Mouse (Mus musculus) heart, embryonic 16.5 days (tissue): ENCODE results near the gene Mybbp1a. TPM values are rescaled to one million over a fixed set of nuclear protein-coding genes. Genes with fewer than 3 reads are reported as not detected.
A peak's percentile ranks its signal among the peaks of the same experiment; 100 is the strongest.

Experiments
- ATAC-seq: fragments of 200-750 bp; cut with Nextera tagmentation; replicated peaks from 2 replicates; pipeline ENCODE4 v1.8.0; 2017; ENCODE audit warnings: moderate number of reproducible peaks; ENCODE audit not compliant: insufficient read depth, low FRiP score; ENCODE audit errors: extremely low read depth
- H3K27ac ChIP-seq: fragments of 300-500 bp; sonication (generic); 2 replicates; pipeline ENCODE4 v1.5.1; 2014; ENCODE audit warnings: mild to moderate bottlenecking, low read length, control low read depth, moderate library complexity
- H3K27me3 ChIP-seq: fragments of 300-500 bp; sonication (generic); 2 replicates; pipeline ENCODE4 v1.6.1; 2014; ENCODE audit warnings: low read length, mixed read lengths; ENCODE audit not compliant: control insufficient read depth, insufficient read depth
- H3K36me3 ChIP-seq: fragments of 300-500 bp; sonication (generic); 2 replicates; pipeline ENCODE4 v1.6.1; 2014; ENCODE audit not compliant: control insufficient read depth, insufficient read depth
- H3K4me1 ChIP-seq: fragments of 300-500 bp; sonication (generic); 2 replicates; pipeline ENCODE4 v1.6.1; 2014; ENCODE audit warnings: low read length, mixed read lengths; ENCODE audit not compliant: control insufficient read depth, insufficient read depth
- H3K4me2 ChIP-seq: fragments of 300-500 bp; sonication (generic); 2 replicates; pipeline ENCODE4 v1.6.1; 2014; ENCODE audit warnings: low read depth, mild to moderate bottlenecking, control low read depth, low read length
- H3K4me3 ChIP-seq: fragments of 300-500 bp; sonication (generic); 2 replicates; pipeline ENCODE4 v1.5.1; 2014; ENCODE audit warnings: mild to moderate bottlenecking, control low read depth, low read length
- H3K9ac ChIP-seq: fragments of 300-500 bp; sonication (generic); 2 replicates; pipeline ENCODE4 v1.6.1; 2014; ENCODE audit warnings: low read length, control low read depth
- H3K9me3 ChIP-seq: fragments of 300-500 bp; sonication (generic); replicated peaks from 2 replicates; pipeline ENCODE4 v1.6.1; 2016; ENCODE audit warnings: low read length; ENCODE audit not compliant: control insufficient read depth
- WGBS: fragments of 180-500 bp; shearing (Covaris S2); extraction: QIAGEN DNeasy Blood & Tissue Kit; methylation state at CpG from one replicate; pipeline ENCODE4 v1.1.7; 2014; 5-methylcytosine and 5-hydroxymethylcytosine counted together
- polyA plus RNA-seq: library from polyadenylated mRNA; unstranded; fragments of >200 nt; fragmentation: Nextera tagmentation; extraction: Ambion mirVana; gene quantifications from 2 replicates; pipeline ENCODE4 v1.2.1, GENCODE M21; 2015

Mybbp1a gene
- 70.2 and 81.8 TPM in 2 replicates for polyA plus RNA-seq

DNA sequence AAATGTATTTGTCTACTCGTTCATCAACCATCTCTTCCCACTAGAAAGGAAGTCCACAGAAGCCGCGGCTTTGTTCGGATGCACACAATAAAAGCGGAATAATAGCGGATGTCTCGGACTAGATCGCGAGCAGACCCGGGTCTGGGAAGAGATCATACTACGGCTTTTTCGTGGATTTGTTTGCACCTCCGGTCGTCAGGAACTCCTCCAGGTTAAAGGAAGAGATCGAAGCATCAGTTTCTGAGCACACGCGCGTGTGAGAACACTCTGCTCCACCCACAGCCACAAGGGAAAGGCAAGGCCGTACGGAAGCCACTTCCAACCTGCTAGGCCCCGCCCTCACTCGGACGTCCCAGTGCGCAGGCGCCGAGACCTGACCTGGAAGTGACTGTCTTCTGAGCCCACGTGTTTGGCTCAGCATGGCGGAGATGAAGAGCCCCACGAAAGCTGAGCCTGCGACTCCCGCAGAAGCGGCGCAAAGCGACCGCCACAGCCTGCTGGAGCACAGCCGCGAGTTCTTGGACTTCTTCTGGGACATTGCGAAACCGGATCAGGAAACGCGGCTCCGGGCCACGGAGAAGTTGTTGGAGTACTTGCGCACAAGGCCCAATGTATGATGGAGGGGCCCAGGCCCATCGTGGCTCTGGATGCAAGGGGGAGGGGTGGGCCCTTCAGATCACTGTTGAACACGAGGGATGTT lies at the start of gene Mybbp1a:
Mybbp1a (plus strand) TSS at position 391 of the 700 bp plus-strand sequence.
- H3K27me3 ChIP-seq: no peaks in the 10 kb centered on the region
- H3K4me1 ChIP-seq: peaks cover 11% of the 10 kb centered on the region
- H3K4me2 ChIP-seq: peak within 1 kb of the TSS; percentile 98
- no peaks in the 10 kb centered on the region for H3K9me3 ChIP-seq
- H3K36me3 ChIP-seq: peaks cover 34% of the 10 kb centered on the region
- peak; percentile 95 for ATAC-seq
- H3K4me3 ChIP-seq: peak within 1 kb of the TSS; percentile 95
- peak within 1 kb of the TSS; percentile 92 for H3K27ac ChIP-seq
- H3K9ac ChIP-seq: peak within 1 kb of the TSS; percentile 90
- under 1% methylated on average over 46 of the region's 46 CpGs for WGBS

DNA sequence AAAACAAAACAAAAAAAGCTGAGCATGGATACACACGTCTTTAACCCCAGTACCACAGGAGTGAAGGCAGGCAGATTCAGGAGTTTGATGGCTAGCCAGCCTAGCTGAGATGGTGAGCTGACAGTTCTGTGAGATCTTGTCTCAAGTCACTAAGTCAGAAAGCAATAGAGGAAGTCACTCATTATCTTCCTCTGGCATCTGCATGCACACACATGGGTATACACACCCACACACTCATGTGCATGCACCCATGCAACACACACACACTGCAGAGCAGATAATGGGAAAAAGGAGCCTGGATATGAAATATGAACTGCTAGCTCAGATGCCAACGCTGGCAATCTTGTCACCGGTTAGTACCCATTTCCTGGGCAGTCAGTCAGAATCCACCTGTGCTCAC lies 47.9 kb upstream of the Mybbp1a start:
- no peak for ATAC-seq
- Histone ChIP-seq H3K9ac (no peak overlapping the region), H3K4me1 (peaks cover 49% of the 10 kb centered on the region), H3K4me3 (no peak overlapping the region), H3K27me3 (no peaks in the 10 kb centered on the region), H3K4me2 (no peak overlapping the region), H3K9me3 (no peaks in the 10 kb centered on the region), H3K27ac (peak overlapping the region; percentile 19; the same call in 1 of the 2 replicates), H3K36me3 (peaks cover 22% of the 10 kb centered on the region)
- 78% methylated on average over 3 of the region's 3 CpGs for WGBS

DNA sequence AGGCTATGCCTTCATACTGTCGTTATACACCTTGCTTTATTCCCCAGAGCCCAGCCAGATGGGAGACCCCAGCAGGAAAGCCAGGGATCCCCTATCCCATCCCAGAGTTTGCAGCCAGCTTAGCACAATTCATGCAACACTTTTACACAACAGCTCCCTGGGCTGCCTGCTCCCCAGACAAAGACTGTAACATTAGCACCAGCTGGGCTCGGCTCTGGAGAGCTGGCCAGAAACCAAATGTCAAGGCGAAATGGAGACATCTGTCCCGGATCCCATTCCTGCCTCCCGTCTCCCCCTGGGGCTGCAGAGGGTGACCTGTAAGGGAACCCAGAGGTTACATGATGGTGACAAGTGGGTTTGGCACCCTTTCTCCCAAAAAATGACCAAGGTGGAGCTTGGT lies 47.5 kb upstream of the Mybbp1a start:
- Histone ChIP-seq H3K36me3 (peaks cover 18% of the 10 kb centered on the region; the same call in 1 of the 2 replicates), H3K27me3 (no peaks in the 10 kb centered on the region), H3K9me3 (no peaks in the 10 kb centered on the region), H3K27ac (peak overlapping the region; percentile 19; the same call in 1 of the 2 replicates), H3K9ac (no peak overlapping the region), H3K4me3 (no peak overlapping the region), H3K4me1 (peaks cover 49% of the 10 kb centered on the region), H3K4me2 (no peak overlapping the region)
- 0 out of 2 replicates have a peak, but pooled peaks have one; percentile 8 for ATAC-seq
- 40% methylated on average over 5 of the region's 5 CpGs for whole genome bisulfite sequencing

DNA sequence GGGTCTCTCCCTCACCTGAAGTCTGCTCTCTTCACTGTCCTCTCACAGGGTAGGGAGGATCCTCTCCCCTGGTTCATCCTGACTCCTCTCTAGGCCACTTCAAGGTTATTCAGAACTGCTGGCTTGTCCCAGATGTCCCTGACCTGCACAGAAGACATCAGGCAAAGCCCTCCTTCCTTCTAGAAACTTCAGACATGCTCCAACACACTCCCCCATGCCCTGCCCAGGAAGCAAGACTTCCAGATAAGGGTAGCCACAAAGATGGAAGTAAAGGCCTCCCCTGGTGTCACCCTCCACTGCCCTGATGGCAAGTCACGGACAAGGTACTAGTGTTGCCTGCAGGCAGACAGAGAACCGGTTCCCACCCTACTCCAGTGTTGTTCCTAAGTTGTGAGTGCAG lies 46.5 kb upstream of the Mybbp1a start:
- H3K36me3 ChIP-seq: peaks cover 27% of the 10 kb centered on the region
- WGBS: 66% methylated on average over 2 of the region's 2 CpGs
- H3K27me3 ChIP-seq: no peaks in the 10 kb centered on the region
- no peak overlapping the region; the same call in 1 of the 2 replicates for H3K27ac ChIP-seq
- peak overlapping the region; percentile 10; the same call in 1 of the 2 replicates for H3K9ac ChIP-seq
- no peak overlapping the region for H3K4me2 ChIP-seq
- H3K4me1 ChIP-seq: peaks cover 49% of the 10 kb centered on the region
- no peak for ATAC-seq
- no peak overlapping the region for H3K4me3 ChIP-seq
- no peaks in the 10 kb centered on the region for H3K9me3 ChIP-seq

DNA sequence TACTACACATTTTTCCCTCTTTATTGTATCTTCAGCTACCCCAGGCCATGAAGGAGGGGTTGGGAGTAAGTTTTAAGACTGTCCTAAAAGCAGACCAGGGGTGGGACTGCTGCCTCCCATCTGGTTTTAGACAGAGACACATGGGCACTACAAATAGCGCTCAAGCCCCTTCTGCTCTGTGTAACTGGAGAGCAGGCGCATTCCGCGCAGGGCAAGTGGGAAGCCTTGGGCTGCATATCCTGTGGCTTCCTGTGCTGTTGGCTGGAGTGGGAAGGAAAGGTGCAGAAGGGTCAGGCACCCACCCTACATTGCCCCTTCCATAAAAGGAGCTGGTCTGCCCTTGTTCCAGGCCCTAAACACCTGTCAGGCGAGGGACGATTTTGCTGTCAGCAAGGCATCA lies 45.5 kb upstream of the Mybbp1a start:
- H3K36me3 ChIP-seq: peaks cover 36% of the 10 kb centered on the region
- no peaks in the 10 kb centered on the region for H3K9me3 ChIP-seq
- WGBS: 33% methylated on average over 6 of the region's 6 CpGs
- H3K4me1 ChIP-seq: peaks cover 49% of the 10 kb centered on the region
- no peak overlapping the region for H3K4me3 ChIP-seq
- no peak for ATAC-seq
- H3K27me3 ChIP-seq: no peaks in the 10 kb centered on the region
- H3K4me2 ChIP-seq: no peak overlapping the region
- peak overlapping the region; percentile 90 for H3K27ac ChIP-seq
- no peak overlapping the region for H3K9ac ChIP-seq

DNA sequence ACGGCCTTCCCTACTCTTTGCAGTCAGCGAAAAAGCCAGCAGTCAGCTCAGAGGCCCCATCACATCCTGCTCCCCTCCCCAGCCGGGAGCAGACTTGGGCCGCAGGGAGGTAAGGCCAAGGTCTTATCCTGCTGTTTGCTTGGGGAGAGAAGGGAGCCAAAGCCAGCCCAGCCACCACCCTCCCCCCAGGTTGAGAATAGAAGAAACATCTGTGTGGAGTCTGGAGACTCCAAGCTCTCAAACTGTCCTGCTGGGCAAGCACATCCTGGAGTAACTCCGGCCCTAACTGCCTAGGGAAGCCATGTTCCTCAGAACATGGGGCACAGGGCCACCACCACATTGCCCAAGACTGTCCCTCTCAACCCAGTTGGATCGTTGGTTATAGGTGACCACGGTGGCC lies 44.5 kb upstream of the Mybbp1a start:
- ATAC-seq: peak; percentile 67
- no peaks in the 10 kb centered on the region for H3K27me3 ChIP-seq
- 34% methylated on average over 7 of the region's 7 CpGs for whole genome bisulfite sequencing
- 0 out of 2 replicates have a peak overlapping the region, but pooled peaks have one; percentile 7 for H3K4me2 ChIP-seq
- 0 out of 2 replicates have a peak overlapping the region, but pooled peaks have one; percentile 14 for H3K9ac ChIP-seq
- no peak overlapping the region for H3K4me3 ChIP-seq
- no peaks in the 10 kb centered on the region for H3K9me3 ChIP-seq
- H3K4me1 ChIP-seq: peaks cover 51% of the 10 kb centered on the region
- H3K27ac ChIP-seq: peak overlapping the region; percentile 90
- peaks cover 29% of the 10 kb centered on the region for H3K36me3 ChIP-seq

DNA sequence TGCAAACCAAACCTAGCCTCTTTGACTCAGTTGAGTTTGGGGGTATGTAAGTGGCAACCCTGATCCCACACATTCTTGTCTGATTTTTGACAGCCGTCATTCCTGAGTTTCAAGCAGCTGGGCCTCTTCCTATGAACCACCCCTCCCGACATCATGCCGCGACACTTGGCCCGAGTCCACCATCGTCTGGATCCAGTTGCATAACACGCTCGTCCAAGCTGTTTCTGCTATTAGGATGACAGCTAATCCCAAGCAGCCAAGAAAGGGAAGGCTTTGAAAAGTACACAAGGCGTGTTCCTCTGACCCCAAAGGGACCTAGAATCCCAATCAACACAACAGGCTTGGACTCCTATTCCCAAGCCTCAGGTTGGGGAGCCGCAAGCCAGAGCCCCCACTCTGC lies 44.1 kb upstream of the Mybbp1a start:
- H3K4me1 ChIP-seq: peaks cover 55% of the 10 kb centered on the region
- H3K36me3 ChIP-seq: peaks cover 28% of the 10 kb centered on the region
- H3K4me2 ChIP-seq: peak overlapping the region; percentile 28; the same call in 1 of the 2 replicates
- no peak overlapping the region for H3K4me3 ChIP-seq
- 20% methylated on average over 10 of the region's 10 CpGs for WGBS
- peak overlapping the region; percentile 90 for H3K27ac ChIP-seq
- H3K9ac ChIP-seq: no peak overlapping the region
- H3K9me3 ChIP-seq: no peaks in the 10 kb centered on the region
- ATAC-seq: peak; percentile 78
- no peaks in the 10 kb centered on the region for H3K27me3 ChIP-seq

DNA sequence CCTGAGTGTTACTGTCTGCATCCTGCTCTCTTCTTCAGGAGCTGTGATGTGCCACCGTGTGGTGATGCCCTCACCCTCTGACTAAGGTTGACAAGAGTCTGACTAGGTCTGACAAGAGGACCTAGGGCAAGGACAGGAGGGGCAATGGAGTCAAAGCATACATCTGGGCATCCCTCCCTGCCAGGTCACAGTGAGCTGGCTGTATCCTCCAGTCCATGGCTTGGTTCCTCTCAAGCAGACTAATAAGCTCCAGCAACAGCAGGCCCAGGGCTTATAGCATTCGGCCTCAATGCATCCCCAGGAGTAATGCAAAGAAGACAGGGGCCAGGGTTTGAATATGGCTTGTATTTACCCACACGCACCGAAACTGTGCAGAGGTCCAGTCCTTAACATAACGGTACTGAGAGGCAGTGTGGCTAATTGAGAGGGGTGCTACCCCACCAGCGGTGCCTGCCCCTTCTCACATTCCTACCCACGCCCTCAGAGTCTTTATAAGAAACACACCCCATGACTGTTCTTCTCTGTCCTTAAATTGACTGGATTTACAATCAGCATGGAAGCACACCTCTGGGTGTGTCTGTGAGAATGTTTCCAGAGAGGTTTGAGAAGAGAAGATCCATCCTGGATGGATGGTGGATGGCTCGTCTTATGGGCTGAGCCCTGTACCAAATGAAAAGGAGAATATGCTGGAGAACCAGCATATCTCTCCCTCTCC lies 43.2 kb upstream of the Mybbp1a start:
- Histone ChIP-seq H3K27ac (peak overlapping the region; percentile 90), H3K36me3 (peaks cover 24% of the 10 kb centered on the region), H3K9ac (no peak overlapping the region), H3K9me3 (no peaks in the 10 kb centered on the region), H3K4me3 (no peak overlapping the region), H3K4me1 (peaks cover 64% of the 10 kb centered on the region), H3K27me3 (no peaks in the 10 kb centered on the region), H3K4me2 (no peak overlapping the region)
- ATAC-seq: no peak
- WGBS: 76% methylated on average over 8 of the region's 8 CpGs

DNA sequence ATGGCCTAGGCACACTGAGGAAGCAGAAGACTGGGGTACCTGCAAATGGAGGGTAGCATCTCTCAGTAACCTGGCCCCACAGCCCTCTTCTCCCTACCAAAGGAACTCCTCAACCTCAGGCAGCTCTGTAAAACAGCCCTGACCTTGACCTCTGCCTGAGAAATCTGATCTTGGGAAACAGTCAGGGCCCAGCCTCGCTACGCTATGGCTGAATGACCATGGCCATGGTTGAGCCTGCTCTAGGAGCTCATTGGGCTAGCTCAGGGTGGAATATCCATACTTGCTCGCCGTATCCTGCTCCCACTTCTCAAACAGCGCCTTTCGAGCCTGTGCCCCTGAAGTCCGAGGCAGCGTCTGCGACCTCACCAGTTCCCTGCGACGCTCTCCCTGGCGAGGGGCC lies 40.1 kb upstream of the Mybbp1a start:
- no peak for ATAC-seq
- Histone ChIP-seq H3K4me2 (no peak overlapping the region), H3K9ac (no peak overlapping the region), H3K9me3 (no peaks in the 10 kb centered on the region), H3K27me3 (no peaks in the 10 kb centered on the region), H3K36me3 (peaks cover 25% of the 10 kb centered on the region), H3K27ac (no peak overlapping the region), H3K4me1 (peaks cover 54% of the 10 kb centered on the region), H3K4me3 (no peak overlapping the region)
- 80% methylated on average over 12 of the region's 12 CpGs for WGBS
